Mouse (Mus musculus): Measurements from ENCODE around the gene Rnf144b.

DNA sequence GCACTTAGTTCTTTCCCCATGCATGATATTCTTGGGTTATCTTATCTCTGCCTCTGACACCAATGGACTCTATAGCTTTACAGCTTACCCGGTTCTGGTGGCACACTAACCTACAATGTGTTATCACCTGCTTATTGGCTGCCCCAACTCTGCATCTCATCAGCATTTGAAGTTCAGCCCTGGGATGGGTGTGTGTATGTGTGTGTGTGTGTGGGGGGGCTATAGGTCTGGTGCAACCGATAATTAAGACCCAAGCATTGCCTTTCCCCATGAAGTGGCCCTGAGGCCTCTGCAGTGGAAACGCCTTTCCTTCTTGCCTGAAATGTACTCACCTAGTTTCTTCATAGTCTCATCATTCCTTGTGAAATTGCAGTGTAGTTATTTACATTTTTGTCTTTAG lies 6.5 kb upstream of the Rnf144b start:
- TF ChIP-seq CTCF (IDR thresholded peaks at IDR 0.05; ENCODE audit: control insufficient read depth, insufficient read depth, low read length): no peak
- TF ChIP-seq POLR2A (IDR thresholded peaks at IDR 0.05; ENCODE audit: borderline replicate concordance, control insufficient read depth, low read depth, low read length): no peak

All from bone marrow, adult 2 months (tissue).